Mouse (Mus musculus) megakaryocyte, adult 5-6 weeks (primary cell): ENCODE results near the gene Trrap. TPM values are rescaled to one million over a fixed set of nuclear protein-coding genes. Genes with fewer than 3 reads are reported as not detected.

Experiments
- total RNA-seq, 2 experiments: library from RNA; stranded (forward) in 1 of 2; stranded (reverse) in 1 of 2; fragments of 153-499, 151-499 nt in 1 of 2; fragments of 221-1000, 200-1000 nt in 1 of 2; gene quantifications; 2 replicates each; pipeline versions ENCODE4 v1.2.3 to v1.2.4; 2015 to 2017

Trrap gene
- total RNA-seq, 2 experiments from 2014 or later = 32.1 to 52.9 TPM

Other genes starting within 250 kb of the Trrap start
- gene Nptx2, start 221.8 kb upstream of the Trrap start, total RNA-seq (2015) = not detected in 2 replicates
- gene Nptx2, start 221.8 kb upstream of the Trrap start, total RNA-seq (2017) = not detected in 2 replicates
- not detected in 2 replicates for gene Tmem130, start 5.9 kb upstream of the Trrap start, total RNA-seq (2015)
- not detected in 2 replicates for gene Tmem130, start 5.9 kb upstream of the Trrap start, total RNA-seq (2017)
- gene Smurf1, start 198.1 kb downstream of the Trrap start, total RNA-seq (2015) = 4.7 and 5.1 TPM in 2 replicates
- gene Smurf1, start 198.1 kb downstream of the Trrap start, total RNA-seq (2017) = 6.7 and 6.9 TPM in 2 replicates